Mouse (Mus musculus) megakaryocyte, embryonic 14.5 days (primary cell): ENCODE data around the gene Cd247. TPM values are rescaled to one million over a fixed set of nuclear protein-coding genes. Genes with fewer than 3 reads are reported as not detected.

Source experiments
- H3K27me3 ChIP-seq: replicated peaks from 2 replicates; pipeline ENCODE3; 2012; ENCODE audit warnings: inconsistent platforms
- H3K36me3 ChIP-seq: replicated peaks from 2 replicates; pipeline ENCODE3; 2012; ENCODE audit warnings: low read length, inconsistent platforms, mixed read lengths
- H3K4me1 ChIP-seq: 2 replicates; pipeline ENCODE4 v1.6.1; 2012; ENCODE audit warnings: inconsistent platforms
- H3K4me3 ChIP-seq: replicated peaks from 2 replicates; pipeline ENCODE3; 2012; ENCODE audit warnings: moderate library complexity, mild to moderate bottlenecking, inconsistent platforms
- H3K9me3 ChIP-seq: 2 replicates; pipeline ENCODE4 v1.6.1; 2012; ENCODE audit warnings: inconsistent platforms
- FLI1 ChIP-seq: IDR thresholded peaks from 2 replicates; pipeline ENCODE4 v1.6.1; 2012; ENCODE audit warnings: low read length, inconsistent platforms, mixed read lengths
- GATA1 ChIP-seq: IDR thresholded peaks from 3 replicates; pipeline ENCODE4 v1.6.1; 2012; ENCODE audit warnings: mixed read lengths, low read length, inconsistent platforms, borderline replicate concordance
- polyA plus RNA-seq: library from polyadenylated mRNA; stranded (reverse); fragments of >175 nt; gene quantifications from 2 replicates; pipeline ENCODE4 v1.2.3, GENCODE M21; 2012; ENCODE audit warnings: low replicate concordance; ENCODE audit not compliant: insufficient read depth

Gene Cd247
- polyA plus RNA-seq, 1 experiment: not detected

- peaks cover 64% of the 10 kb centered on the region for H3K36me3 ChIP-seq
- no peak overlapping the region for H3K4me3 ChIP-seq
- TF ChIP-seq FLI1 (no peak), GATA1 (no peak)
- peaks cover 72% of the 10 kb centered on the region for H3K4me1 ChIP-seq
- H3K27me3 ChIP-seq: no peaks in the 10 kb centered on the region
- H3K9me3 ChIP-seq: no peaks in the 10 kb centered on the region
Observed at GRCm38 (mm10) chr1:165771998-165772397, 16.5 kb upstream of the Cd247 start.

DNA sequence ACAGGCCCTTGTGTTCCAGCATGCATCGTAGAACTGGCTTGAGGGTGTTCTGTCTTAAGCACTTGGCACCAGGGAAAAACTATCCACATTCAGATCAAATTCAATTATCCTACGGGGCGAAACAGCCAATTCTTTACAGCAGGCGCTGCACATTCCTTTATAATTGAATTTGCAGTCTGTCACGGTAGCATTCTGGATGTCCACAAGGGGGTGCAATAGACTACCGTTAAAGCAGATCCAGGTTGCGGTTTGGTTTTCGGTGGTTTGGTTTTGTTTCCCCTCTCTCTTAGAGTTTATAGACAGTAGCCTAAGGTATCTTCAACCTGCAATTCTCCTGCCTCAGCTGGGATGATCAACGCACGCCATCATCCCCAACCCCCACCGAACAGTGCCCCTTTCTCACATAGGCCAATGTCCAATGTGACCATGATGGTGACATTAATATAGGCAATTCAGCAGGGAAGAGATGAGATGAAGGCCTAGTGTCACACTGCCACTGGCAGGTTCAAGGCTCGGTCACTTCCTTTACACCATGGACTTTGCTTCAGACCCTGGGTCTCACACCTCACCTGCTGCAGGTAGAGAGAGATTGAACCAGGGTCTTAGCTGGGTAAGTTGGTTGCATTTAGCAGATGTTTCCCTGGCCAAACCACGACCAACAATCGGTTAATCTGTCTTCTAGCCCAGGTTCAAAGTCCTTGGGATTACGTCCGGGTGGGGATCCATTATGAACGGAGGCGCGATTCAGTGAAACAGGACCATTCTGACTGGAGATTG lies 12.8 kb upstream of the Cd247 start:
- H3K27me3 ChIP-seq: no peaks in the 10 kb centered on the region
- peaks cover 47% of the 10 kb centered on the region for H3K36me3 ChIP-seq
- peak overlapping the region; percentile 31 for H3K4me3 ChIP-seq
- no peak for TF ChIP-seq GATA1
- no peak for TF ChIP-seq FLI1
- no peaks in the 10 kb centered on the region for H3K9me3 ChIP-seq
- peaks cover 44% of the 10 kb centered on the region for H3K4me1 ChIP-seq

GRCm38 (mm10) chr1:165779954-165780585 lies 8.4 kb upstream of the Cd247 start:
- Histone ChIP-seq H3K9me3 (no peaks in the 10 kb centered on the region), H3K4me3 (peak overlapping the region; percentile 92), H3K4me1 (peaks cover 29% of the 10 kb centered on the region), H3K27me3 (peaks cover 7% of the 10 kb centered on the region), H3K36me3 (peaks cover 4% of the 10 kb centered on the region)
- no peak for TF ChIP-seq FLI1
- no peak for TF ChIP-seq GATA1

DNA sequence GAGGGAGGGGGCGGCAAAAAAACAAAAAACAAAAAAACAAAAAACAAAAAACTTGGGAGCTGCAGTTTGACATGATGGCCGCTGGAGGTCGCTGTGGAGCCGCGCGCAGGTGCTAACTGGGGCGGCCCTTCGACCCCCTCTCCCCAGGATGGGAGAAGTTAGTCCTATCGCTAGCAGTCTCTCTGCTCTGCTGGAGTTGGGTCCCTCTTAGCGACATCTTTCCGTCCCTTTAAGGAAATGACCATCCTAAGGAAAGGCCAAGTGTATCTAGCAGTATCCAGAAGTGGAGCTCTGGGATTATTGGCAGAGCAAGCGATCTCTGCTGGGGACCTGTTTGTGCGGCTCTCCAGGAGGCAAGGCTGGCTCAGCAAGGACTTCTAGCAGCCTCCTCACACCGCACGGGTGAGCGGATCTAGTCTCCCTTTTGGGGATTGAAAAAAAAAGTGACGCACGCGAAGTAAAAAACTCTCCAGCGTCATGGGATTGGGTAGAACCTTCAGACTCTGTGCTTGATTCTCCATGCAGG lies 7.8 kb upstream of the Cd247 start:
- Histone ChIP-seq H3K27me3 (peaks cover 7% of the 10 kb centered on the region), H3K4me1 (peaks cover 27% of the 10 kb centered on the region), H3K9me3 (no peaks in the 10 kb centered on the region), H3K4me3 (peak overlapping the region; percentile 92), H3K36me3 (no peaks in the 10 kb centered on the region)
- TF ChIP-seq GATA1 (no peak), FLI1 (no peak)

GRCm38 (mm10) chr1:165781426-165781825 lies 7.1 kb upstream of the Cd247 start:
- TF ChIP-seq FLI1: no peak
- no peak for TF ChIP-seq GATA1
- Histone ChIP-seq H3K27me3 (peaks cover 7% of the 10 kb centered on the region), H3K4me3 (no peak overlapping the region), H3K9me3 (no peaks in the 10 kb centered on the region), H3K36me3 (no peaks in the 10 kb centered on the region), H3K4me1 (peaks cover 20% of the 10 kb centered on the region)

GRCm38 (mm10) chr1:165781911-165782310 lies 6.6 kb upstream of the Cd247 start:
- TF ChIP-seq GATA1 (no peak), FLI1 (no peak)
- peaks cover 7% of the 10 kb centered on the region for H3K27me3 ChIP-seq
- no peaks in the 10 kb centered on the region for H3K9me3 ChIP-seq
- H3K36me3 ChIP-seq: no peaks in the 10 kb centered on the region
- no peak overlapping the region for H3K4me3 ChIP-seq
- H3K4me1 ChIP-seq: peaks cover 18% of the 10 kb centered on the region

- H3K36me3 ChIP-seq: no peaks in the 10 kb centered on the region
- H3K4me1 ChIP-seq: peaks cover 7% of the 10 kb centered on the region; the same call in 1 of the 2 replicates
- no peak overlapping the region for H3K4me3 ChIP-seq
- peaks cover 28% of the 10 kb centered on the region for H3K27me3 ChIP-seq
- no peak for TF ChIP-seq FLI1
- TF ChIP-seq GATA1: no peak
- H3K9me3 ChIP-seq: no peaks in the 10 kb centered on the region
Observed at GRCm38 (mm10) chr1:165786296-165786695, 2.2 kb upstream of the Cd247 start.

DNA sequence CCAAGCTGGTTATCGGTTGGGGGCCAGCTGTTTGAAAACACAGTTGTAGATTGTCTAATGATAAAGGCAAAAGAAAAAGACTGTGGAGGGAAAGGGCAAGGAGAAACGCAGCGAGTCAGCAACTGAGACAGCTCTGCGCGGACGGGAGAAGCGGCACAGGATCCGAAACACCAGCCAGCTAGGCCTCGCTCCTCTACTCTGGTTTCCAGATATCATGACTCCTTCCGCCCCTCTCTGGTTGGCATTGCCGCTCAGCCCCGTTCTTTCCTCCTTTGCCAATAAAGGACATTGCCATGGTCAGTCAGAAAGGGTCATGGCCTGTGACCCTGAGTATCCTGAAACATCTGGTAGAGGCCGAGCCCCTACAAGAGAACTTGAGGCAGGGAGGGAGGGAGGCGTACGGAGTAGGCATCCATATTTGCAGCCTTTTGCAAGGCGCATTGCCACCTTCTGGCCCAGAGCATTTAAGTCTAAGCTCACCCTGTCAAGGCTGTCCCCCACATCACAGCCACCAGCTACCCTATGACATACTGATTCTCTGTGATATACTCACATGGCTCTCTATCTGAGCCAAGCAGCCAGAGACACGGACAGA lies 682 bp downstream of the Cd247 start:
- H3K27me3 ChIP-seq: peaks cover 36% of the 10 kb centered on the region
- H3K4me1 ChIP-seq: no peaks in the 10 kb centered on the region
- no peak for TF ChIP-seq FLI1
- TF ChIP-seq GATA1: no peak
- H3K4me3 ChIP-seq: no peak overlapping the region
- H3K9me3 ChIP-seq: no peaks in the 10 kb centered on the region
- H3K36me3 ChIP-seq: no peaks in the 10 kb centered on the region

- H3K36me3 ChIP-seq: no peaks in the 10 kb centered on the region
- TF ChIP-seq GATA1 (no peak), FLI1 (no peak)
- H3K27me3 ChIP-seq: peaks cover 34% of the 10 kb centered on the region
- H3K4me3 ChIP-seq: no peak overlapping the region
- no peaks in the 10 kb centered on the region for H3K4me1 ChIP-seq
- no peaks in the 10 kb centered on the region for H3K9me3 ChIP-seq
Observed at GRCm38 (mm10) chr1:165789963-165790362, 1.5 kb downstream of the Cd247 start.
